Mouse (Mus musculus): ENCODE results near the gene Gm20388. TPM values are rescaled to one million over a fixed set of nuclear protein-coding genes. Genes with fewer than 3 reads are reported as not detected.

The Gm20388 gene
- polyA plus RNA-seq, 1 experiment from 2014 or later: 1.4 TPM

DNA sequence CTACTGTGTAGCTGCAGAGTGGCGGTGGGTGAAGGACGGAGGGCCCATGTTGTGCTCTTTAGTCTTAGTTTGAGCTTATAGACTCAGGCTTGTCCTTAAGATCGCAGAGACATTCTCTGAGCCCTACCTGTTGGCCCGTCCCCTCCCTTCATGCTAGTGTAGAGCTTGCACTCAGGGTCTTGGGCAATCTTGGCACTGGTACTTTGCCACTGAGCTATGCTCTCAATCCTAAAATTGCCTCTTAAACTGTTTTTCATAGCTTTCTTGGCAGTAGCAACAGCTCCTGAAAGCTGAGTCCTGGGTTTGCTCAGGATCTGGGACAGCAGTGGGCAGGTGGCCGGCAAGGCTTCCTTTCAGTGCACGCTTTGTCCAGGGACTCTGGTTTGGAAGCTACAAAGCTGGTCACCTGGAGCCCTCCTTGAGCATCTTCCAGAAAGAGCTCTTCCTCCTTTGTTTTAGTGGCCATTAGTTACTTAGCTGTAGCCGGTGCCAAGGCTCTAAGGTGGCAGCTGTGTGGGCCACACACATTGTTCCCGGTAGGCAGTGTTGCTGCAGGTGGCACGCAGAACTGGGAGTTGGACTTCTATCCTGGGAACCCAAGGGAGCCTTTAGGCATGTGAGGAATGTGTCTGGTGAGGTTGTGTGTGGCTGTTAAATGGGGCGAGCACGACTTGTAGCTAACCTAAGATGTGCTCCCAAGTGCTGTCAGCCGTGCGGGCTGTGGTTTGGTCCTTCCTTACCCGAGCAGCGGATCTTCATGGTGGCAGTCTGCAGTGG is 2090.9 kb downstream of the Gm20388 start:
- Histone ChIP-seq H3K4me2 (ENCODE audit: low read depth, low read length) (no peak overlapping the region), H3K27me3 (ENCODE audit: control insufficient read depth, insufficient read depth, low read depth, low read length) (no peaks in the 10 kb centered on the region), H3K4me3 (ENCODE audit: low read depth, low read length) (no peak overlapping the region), H3K4me1 (ENCODE audit: control insufficient read depth, low read depth, low read length) (no peaks in the 10 kb centered on the region), H3K9me3 (replicated peaks; ENCODE audit: control insufficient read depth, low read length) (no peaks in the 10 kb centered on the region), H3K9ac (ENCODE audit: low read depth, low read length) (no peak overlapping the region), H3K36me3 (ENCODE audit: control insufficient read depth, insufficient read depth) (peaks cover 18% of the 10 kb centered on the region), H3K27ac (ENCODE audit: low read length) (no peak overlapping the region)
- WGBS (ENCODE audit: insufficient replicate concordance): 91% methylated on average over 15 of the region's 15 CpGs
- no peak for ATAC-seq (ENCODE audit: low read depth)

DNA sequence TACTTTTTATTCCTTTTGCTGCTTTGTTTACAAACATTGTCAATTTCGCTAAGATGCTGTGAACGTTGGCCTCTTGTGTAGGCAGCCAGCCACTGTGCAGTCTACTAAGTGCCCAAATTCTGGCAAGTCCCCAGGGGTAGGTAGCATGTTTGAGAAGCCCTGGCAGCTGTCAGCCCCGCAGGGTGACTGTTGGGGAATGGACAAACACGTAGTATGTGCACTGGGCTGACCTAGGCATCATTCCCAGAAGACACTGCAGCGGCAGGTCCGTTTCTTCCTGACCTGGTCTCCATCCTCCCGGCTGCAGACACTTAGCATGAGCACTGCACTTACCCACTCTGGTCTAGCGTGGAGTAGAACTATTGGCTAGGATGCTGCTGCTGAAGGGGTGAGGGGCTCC is 2093.0 kb downstream of the Gm20388 start:
- no peaks in the 10 kb centered on the region for H3K9me3 ChIP-seq (replicated peaks; ENCODE audit: control insufficient read depth, low read length)
- 79% methylated on average over 8 of the region's 8 CpGs for WGBS (ENCODE audit: insufficient replicate concordance)
- no peak overlapping the region for H3K9ac ChIP-seq (ENCODE audit: low read depth, low read length)
- H3K4me3 ChIP-seq (ENCODE audit: low read depth, low read length): no peak overlapping the region
- no peaks in the 10 kb centered on the region for H3K27me3 ChIP-seq (ENCODE audit: control insufficient read depth, insufficient read depth, low read depth, low read length)
- H3K4me2 ChIP-seq (ENCODE audit: low read depth, low read length): no peak overlapping the region
- no peak overlapping the region for H3K27ac ChIP-seq (ENCODE audit: low read length)
- peaks cover 12% of the 10 kb centered on the region for H3K36me3 ChIP-seq (ENCODE audit: control insufficient read depth, insufficient read depth)
- H3K4me1 ChIP-seq (ENCODE audit: control insufficient read depth, low read depth, low read length): no peaks in the 10 kb centered on the region
- no peak for ATAC-seq (ENCODE audit: low read depth)

DNA sequence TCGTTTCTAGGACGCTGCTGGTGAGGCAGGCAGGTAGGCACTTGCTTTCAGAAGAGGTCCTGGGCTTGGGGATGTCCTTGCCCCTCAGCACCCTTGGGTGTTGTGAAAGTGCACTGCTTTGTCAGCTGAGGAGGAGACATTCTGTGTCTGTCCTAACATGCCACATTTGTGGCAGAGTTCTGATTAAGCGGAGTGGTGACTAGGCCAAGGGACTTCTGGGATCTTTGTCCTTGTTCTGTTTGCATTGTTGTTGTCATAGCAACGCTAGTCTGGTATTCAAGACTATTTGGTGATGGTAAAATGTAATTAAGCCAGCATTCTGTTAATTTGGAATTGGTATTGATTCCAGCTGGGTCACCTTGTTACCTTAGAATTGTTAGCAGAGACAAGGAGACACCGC is 2093.5 kb downstream of the Gm20388 start:
- H3K4me3 ChIP-seq (ENCODE audit: low read depth, low read length): no peak overlapping the region
- no peaks in the 10 kb centered on the region for H3K4me1 ChIP-seq (ENCODE audit: control insufficient read depth, low read depth, low read length)
- no peak overlapping the region for H3K27ac ChIP-seq (ENCODE audit: low read length)
- 79% methylated on average over 5 of the region's 5 CpGs for WGBS (ENCODE audit: insufficient replicate concordance)
- H3K36me3 ChIP-seq (ENCODE audit: control insufficient read depth, insufficient read depth): peaks cover 12% of the 10 kb centered on the region
- no peak overlapping the region for H3K9ac ChIP-seq (ENCODE audit: low read depth, low read length)
- H3K27me3 ChIP-seq (ENCODE audit: control insufficient read depth, insufficient read depth, low read depth, low read length): no peaks in the 10 kb centered on the region
- no peaks in the 10 kb centered on the region for H3K9me3 ChIP-seq (replicated peaks; ENCODE audit: control insufficient read depth, low read length)
- H3K4me2 ChIP-seq (ENCODE audit: low read depth, low read length): no peak overlapping the region
- no peak for ATAC-seq (ENCODE audit: low read depth)

DNA sequence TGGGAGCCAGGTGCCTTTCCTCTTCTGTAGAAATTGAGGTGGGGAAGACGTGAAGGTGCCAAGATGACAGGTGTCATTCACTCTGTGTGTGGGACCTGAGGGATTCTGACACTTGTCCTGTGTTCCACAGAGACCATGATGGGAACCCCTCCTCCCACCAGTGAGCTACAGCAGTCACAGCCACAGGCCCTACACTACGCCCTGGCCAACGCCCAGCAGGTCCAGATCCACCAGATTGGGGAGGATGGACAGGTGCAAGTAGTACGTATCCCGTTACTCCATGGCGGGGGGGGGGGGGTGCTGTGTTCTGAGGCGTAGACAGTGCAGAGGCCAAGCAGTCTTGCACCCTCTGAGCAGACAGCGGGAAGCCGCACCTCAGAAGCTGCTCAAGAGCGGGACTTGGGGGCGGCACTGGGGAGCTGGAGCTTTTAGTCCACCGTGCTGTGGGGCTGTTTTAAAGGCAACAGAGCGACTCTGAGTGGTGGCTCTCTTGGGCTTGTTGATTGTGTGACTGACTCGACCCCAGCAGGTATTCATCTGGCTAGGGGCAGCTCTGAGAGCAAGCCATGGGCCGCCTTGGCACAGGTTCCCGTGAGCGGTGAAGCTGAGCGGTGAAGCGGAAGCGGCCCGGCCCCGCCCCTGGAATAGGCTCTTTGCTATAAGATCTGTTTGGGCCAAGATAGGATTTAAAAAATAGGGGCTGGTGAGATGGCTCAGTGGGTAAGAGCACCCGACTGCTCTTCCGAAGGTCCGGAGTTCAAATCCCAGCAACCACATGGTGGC is 2095.0 kb downstream of the Gm20388 start:
- H3K27me3 ChIP-seq (ENCODE audit: control insufficient read depth, insufficient read depth, low read depth, low read length): no peaks in the 10 kb centered on the region
- no peak overlapping the region for H3K4me3 ChIP-seq (ENCODE audit: low read depth, low read length)
- peaks cover 12% of the 10 kb centered on the region for H3K36me3 ChIP-seq (ENCODE audit: control insufficient read depth, insufficient read depth)
- no peak overlapping the region for H3K9ac ChIP-seq (ENCODE audit: low read depth, low read length)
- no peaks in the 10 kb centered on the region for H3K4me1 ChIP-seq (ENCODE audit: control insufficient read depth, low read depth, low read length)
- 84% methylated on average over 25 of the region's 25 CpGs for WGBS (ENCODE audit: insufficient replicate concordance)
- ATAC-seq (ENCODE audit: low read depth): no peak
- H3K27ac ChIP-seq (ENCODE audit: low read length): no peak overlapping the region
- H3K4me2 ChIP-seq (ENCODE audit: low read depth, low read length): no peak overlapping the region
- no peaks in the 10 kb centered on the region for H3K9me3 ChIP-seq (replicated peaks; ENCODE audit: control insufficient read depth, low read length)

DNA sequence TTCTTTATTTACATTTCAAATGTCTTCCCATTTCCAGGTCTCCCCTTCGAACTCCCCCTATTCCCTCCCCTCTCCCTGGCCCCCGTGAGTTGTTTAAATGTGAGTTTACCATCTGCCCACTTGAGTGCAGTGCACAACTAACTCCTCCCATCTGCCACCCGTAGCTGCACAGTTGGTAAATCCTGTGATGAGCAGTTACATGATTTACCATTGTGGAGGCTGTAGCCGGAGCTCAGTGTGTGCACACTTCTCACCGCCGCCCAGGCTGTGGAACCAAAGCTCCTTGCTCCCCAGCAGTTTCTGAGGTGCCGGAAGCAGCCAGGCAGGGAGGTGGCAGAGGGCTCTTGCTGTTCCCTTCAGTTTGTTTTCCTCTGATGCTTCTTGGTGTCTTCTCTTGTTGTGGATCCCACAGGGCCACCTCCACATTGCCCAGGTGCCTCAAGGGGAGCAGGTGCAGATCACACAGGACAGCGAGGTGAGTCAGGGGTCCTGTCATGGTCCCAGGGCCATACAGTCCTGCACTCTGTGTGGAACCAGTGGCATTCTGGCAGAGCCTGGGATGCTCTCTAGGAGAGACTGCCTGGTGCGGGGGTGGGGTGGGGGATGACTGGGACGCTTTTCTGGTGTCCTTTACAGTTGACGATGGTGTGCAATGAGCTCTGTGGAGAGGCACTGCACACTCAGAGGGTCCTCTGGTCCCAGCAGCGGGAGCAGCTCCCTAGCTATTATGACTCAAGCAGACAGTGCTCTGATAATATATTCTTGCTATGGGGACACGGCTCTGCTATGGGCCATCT is 2096.2 kb downstream of the Gm20388 start:
- no peak overlapping the region for H3K4me2 ChIP-seq (ENCODE audit: low read depth, low read length)

DNA sequence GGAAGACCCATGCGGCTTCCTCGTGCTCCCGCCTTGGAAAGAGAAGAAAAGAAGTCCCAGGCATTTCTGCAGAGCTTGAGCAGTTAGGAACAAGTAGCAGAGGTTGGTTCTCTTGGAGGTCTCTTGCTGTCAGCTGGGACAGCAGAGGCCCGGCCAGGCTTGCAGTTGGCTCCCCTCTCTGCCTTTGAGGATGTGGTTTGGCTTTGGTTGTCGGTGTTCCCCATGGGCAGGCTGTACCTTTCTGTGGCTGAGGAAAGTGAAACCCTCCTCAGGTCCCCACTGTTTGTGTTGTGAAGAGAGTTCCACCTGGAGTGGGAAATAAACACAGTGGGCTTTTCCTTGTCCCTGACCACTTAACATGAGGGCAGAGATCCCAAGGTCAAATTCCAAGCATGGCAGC is 2097.8 kb downstream of the Gm20388 start:
- WGBS (ENCODE audit: insufficient replicate concordance): 78% methylated on average over 5 of the region's 5 CpGs
- Histone ChIP-seq H3K4me2 (ENCODE audit: low read depth, low read length) (no peak overlapping the region), H3K36me3 (ENCODE audit: control insufficient read depth, insufficient read depth) (peaks cover 12% of the 10 kb centered on the region)

More for the DNA sequence above, 2096.2 kb downstream of the Gm20388 start:
- WGBS (ENCODE audit: insufficient replicate concordance): 81% methylated on average over 13 of the region's 13 CpGs
- no peaks in the 10 kb centered on the region for H3K27me3 ChIP-seq (ENCODE audit: control insufficient read depth, insufficient read depth, low read depth, low read length)
- H3K9me3 ChIP-seq (replicated peaks; ENCODE audit: control insufficient read depth, low read length): no peaks in the 10 kb centered on the region
- no peak for ATAC-seq (ENCODE audit: low read depth)
- H3K9ac ChIP-seq (ENCODE audit: low read depth, low read length): no peak overlapping the region
- H3K4me1 ChIP-seq (ENCODE audit: control insufficient read depth, low read depth, low read length): no peaks in the 10 kb centered on the region
- no peak overlapping the region for H3K27ac ChIP-seq (ENCODE audit: low read length)
- no peak overlapping the region for H3K4me3 ChIP-seq (ENCODE audit: low read depth, low read length)
- peaks cover 12% of the 10 kb centered on the region for H3K36me3 ChIP-seq (ENCODE audit: control insufficient read depth, insufficient read depth)

DNA sequence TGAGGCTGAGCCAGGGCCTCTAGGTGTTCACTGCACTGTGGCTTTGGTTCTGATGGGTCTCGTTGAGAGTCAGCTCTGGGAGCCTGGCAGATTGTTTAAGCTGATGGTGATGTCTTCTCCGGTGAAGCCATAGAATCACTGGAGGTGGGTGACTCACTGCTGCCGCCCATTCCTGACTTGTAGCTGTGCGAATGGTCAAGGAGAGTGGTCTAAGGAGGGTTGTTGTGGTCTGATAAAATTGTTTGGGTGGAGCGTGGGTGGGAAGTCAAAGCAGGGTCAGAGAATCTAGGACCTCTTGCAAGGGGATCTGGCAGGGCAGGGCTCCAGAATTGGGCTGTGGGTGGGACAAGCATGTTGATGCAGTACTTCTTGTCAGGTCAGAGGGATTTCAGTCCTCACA is 2100.0 kb downstream of the Gm20388 start:
- Histone ChIP-seq H3K9me3 (replicated peaks; ENCODE audit: control insufficient read depth, low read length) (no peaks in the 10 kb centered on the region), H3K4me3 (ENCODE audit: low read depth, low read length) (no peak overlapping the region), H3K36me3 (ENCODE audit: control insufficient read depth, insufficient read depth) (peaks cover 8% of the 10 kb centered on the region), H3K27ac (ENCODE audit: low read length) (no peak overlapping the region), H3K4me1 (ENCODE audit: control insufficient read depth, low read depth, low read length) (no peaks in the 10 kb centered on the region), H3K9ac (ENCODE audit: low read depth, low read length) (no peak overlapping the region), H3K27me3 (ENCODE audit: control insufficient read depth, insufficient read depth, low read depth, low read length) (no peaks in the 10 kb centered on the region), H3K4me2 (ENCODE audit: low read depth, low read length) (no peak overlapping the region)
- no peak for ATAC-seq (ENCODE audit: low read depth)
- WGBS (ENCODE audit: insufficient replicate concordance): 70% methylated on average over 5 of the region's 5 CpGs

More for the DNA sequence above, 2097.8 kb downstream of the Gm20388 start:
- Histone ChIP-seq H3K9ac (ENCODE audit: low read depth, low read length) (no peak overlapping the region), H3K27me3 (ENCODE audit: control insufficient read depth, insufficient read depth, low read depth, low read length) (no peaks in the 10 kb centered on the region), H3K4me1 (ENCODE audit: control insufficient read depth, low read depth, low read length) (no peaks in the 10 kb centered on the region), H3K27ac (ENCODE audit: low read length) (no peak overlapping the region), H3K4me3 (ENCODE audit: low read depth, low read length) (no peak overlapping the region), H3K9me3 (replicated peaks; ENCODE audit: control insufficient read depth, low read length) (no peaks in the 10 kb centered on the region)
- ATAC-seq (ENCODE audit: low read depth): no peak

DNA sequence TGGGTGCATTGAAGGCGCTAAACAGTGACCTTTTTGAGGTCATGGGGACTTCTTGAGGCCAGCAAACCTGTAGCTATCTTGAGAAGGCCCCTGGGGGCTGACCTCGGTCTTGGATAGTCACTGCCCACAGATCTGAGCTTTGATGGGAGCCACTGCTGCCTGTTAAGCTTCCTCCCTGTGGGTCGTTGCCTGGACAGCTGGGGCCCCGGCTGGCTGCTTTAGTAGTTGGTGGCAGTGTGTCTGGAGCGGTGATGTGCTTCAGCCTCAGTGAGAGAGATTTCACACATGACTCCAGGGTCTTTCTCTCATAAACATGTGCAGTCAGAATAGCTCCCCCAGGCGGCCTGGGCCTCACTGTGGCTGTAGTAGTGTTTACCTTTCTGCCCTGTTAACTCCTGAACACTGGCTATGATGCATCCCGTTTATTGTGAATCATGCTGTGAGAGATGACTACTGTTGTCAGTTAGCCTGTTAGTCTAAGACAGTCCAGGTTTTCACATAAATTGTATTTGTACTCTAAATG is 2100.5 kb downstream of the Gm20388 start:
- no peak overlapping the region for H3K4me3 ChIP-seq (ENCODE audit: low read depth, low read length)
- 56% methylated on average over 7 of the region's 7 CpGs for WGBS (ENCODE audit: insufficient replicate concordance)
- no peaks in the 10 kb centered on the region for H3K27me3 ChIP-seq (ENCODE audit: control insufficient read depth, insufficient read depth, low read depth, low read length)
- H3K9ac ChIP-seq (ENCODE audit: low read depth, low read length): no peak overlapping the region
- H3K27ac ChIP-seq (ENCODE audit: low read length): no peak overlapping the region
- no peaks in the 10 kb centered on the region for H3K9me3 ChIP-seq (replicated peaks; ENCODE audit: control insufficient read depth, low read length)
- H3K36me3 ChIP-seq (ENCODE audit: control insufficient read depth, insufficient read depth): peaks cover 5% of the 10 kb centered on the region; the same call in 1 of the 2 replicates
- H3K4me1 ChIP-seq (ENCODE audit: control insufficient read depth, low read depth, low read length): no peaks in the 10 kb centered on the region
- H3K4me2 ChIP-seq (ENCODE audit: low read depth, low read length): no peak overlapping the region
- no peak for ATAC-seq (ENCODE audit: low read depth)

Measured in liver, embryonic 16.5 days (tissue).